Mouse (Mus musculus): Measurements from ENCODE around the gene Kntc1. TPM values are rescaled to one million over a fixed set of nuclear protein-coding genes. Genes with fewer than 3 reads are reported as not detected.

Gene Kntc1
- total RNA-seq, 2 experiments from 2014 or later: 0.83 to 1.3 TPM

DNA sequence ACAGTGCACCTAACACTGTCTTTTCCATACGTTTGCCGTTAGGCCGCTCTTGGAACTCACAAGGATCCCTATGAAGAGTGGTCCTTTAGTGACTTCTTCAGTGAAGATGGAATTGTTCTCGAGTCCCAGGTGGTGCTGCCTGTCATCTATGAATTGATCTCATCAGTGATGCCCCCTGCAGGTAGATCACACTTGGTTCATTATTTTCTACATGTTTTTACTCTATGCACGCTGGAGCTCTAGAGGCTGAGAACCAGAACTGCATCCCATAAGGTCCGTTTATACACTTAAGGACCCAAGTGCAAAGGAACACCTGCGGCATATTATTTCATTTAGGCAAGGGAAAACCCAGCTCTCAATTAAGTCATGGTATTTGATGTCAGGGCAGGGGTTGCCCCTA is 39.5 kb downstream of the Kntc1 start:
- intact Hi-C loops (cut with DNase I): no loop called here
- DNase-seq (ENCODE audit: low spot score in 2 of 2): no peak

DNA sequence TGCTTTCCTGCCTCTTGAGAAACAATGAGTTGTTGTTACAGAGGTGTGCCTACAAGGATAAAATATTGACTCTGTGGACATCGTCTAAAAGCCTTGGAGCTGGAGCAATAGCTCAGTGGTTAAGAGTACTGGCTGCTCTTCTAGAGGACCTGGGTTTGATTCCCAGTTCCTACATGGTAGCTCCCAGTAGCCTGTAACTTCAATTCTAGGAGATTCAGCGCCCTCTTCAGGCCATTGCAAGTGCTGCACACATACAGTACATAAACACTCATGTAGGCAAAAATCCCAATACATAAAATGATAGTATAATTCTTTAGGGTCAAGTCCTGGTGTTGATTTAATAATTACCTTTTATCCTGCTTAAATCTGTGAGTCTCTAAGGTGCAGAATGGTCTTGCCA is 43.6 kb downstream of the Kntc1 start:
- intact Hi-C loops (cut with DNase I): no loop called here
- DNase-seq (ENCODE audit: low spot score in 2 of 2): no peak

- intact Hi-C loops (cut with DNase I): no loop called here
- DNase-seq (ENCODE audit: low spot score in 2 of 2): peak; percentile 11 to 74
These were observed 56.8 kb downstream of the Kntc1 start for GRCm38 (mm10) chr5:123806334-123806733.

DNA sequence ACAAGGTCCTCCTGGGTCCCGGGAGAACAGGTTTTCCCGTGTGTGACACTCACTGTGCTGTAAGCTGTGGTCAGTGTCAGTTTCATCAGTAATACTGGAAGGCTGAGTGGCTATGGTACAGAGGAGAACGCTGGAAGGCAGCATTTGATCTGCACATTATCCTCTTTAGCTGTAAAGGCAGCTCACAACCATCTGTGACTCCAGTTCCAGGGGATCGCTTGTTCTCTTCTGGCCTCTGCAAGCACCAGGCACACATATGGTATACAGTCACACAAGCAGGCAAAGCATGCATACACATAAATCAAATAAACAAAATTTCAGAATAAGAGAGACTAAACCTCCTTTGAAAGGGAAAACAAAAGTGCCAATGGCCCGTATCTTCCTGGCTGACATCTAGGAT is 59.0 kb downstream of the Kntc1 start:
- intact Hi-C loops (cut with DNase I): no loop called here
- DNase-seq (ENCODE audit: low spot score in 2 of 2): no peak

DNA sequence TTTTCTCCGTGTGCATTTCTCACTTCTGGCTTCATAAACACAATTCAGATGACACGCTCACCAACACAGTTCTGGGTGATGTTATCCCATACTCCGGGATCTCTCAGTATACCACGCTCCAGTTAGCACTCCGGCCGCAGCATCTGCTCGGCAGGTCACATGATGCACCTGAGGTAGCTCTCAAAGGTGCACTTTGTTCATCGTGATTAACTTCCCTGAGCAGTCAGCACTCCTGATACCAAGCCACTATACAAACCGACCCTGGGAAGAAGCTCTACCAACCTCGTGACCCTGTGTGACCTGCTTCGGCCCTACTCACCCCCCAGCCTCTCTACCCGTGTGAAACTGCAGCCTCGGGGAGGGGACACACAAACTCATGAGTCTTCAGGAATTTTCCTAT is 59.6 kb downstream of the Kntc1 start:
- intact Hi-C loops (cut with DNase I): no loop called here
- no peak for DNase-seq (ENCODE audit: low spot score in 2 of 2)

DNA sequence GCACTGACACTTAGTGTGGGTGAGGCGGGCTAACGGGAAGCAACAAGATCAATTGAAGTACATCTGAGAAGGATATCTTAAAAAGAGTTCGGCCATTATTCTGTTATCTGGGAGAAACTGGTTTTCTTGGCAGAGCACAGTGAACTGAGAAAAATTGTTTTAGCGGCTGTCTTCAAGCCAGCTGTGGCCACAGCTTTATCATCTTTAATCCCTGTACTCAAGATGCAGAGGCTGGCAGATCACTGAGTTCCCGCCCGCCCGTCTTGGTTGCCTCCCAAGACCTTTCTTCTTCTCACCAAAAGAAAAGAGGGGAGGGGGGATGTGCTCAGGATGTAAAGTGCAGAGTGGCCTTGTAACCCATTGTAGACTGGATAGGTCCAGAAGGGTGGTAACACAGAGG is 67.4 kb downstream of the Kntc1 start:
- intact Hi-C loops (cut with DNase I): loop anchor here (5.0 kb wide), 1 partner anchor 70 kb away; the partner anchor contains the start of genes Kntc1 and Rsrc2

GRCm38 (mm10) chr5:123818941-123819577 is 69.5 kb downstream of the Kntc1 start:
- peak; percentile 65 to 93 for DNase-seq (ENCODE audit: low spot score in 2 of 2)
- intact Hi-C loops (cut with DNase I): loop anchor here (5.0 kb wide), 1 partner anchor 72 kb away; the partner anchor contains the start of genes Kntc1 and Rsrc2

More for the DNA sequence above, 67.4 kb downstream of the Kntc1 start:
- DNase-seq (ENCODE audit: low spot score in 2 of 2): no peak

DNA sequence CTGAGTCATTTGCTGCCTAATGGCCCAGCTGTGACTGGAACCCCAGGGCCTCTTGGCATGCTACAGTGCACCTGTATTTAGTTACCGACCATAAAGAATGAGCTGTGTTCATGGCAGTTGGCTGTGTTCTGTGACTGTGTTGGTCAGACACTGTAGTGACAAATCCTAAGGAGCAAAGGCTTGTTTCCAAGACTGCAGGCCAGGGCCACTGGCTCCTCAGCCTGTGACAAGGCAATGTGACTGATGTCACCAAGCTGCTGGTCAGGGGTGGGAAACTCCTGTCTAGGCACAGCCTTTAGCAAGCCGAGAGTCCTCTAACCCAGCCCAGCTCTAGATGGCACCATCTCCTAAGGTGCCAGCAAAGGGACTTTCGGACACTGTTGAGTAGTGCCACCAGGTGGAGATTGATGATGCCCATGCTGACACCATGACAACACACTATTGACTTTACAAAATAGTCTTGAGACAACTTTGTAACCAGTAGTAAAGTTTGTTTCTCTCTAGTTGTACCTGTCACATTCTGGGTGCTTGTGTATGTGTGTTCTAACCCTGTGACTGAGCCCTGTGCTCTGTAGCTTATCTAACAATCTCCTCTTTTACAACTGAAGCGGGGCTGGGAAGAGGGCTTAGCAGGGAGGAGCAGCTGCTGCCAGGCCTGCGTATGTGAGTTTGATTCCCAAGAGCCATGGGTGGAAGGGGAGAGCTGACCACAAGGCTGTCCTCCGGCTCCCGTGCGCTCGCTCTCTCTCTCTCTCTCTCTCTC is 71.2 kb downstream of the Kntc1 start:
- no peak for DNase-seq (ENCODE audit: low spot score in 2 of 2)
- intact Hi-C loops (cut with DNase I): loop anchor here (10.0 kb wide), 1 partner anchor 264 kb away; no protein-coding TSS in a partner anchor

DNA sequence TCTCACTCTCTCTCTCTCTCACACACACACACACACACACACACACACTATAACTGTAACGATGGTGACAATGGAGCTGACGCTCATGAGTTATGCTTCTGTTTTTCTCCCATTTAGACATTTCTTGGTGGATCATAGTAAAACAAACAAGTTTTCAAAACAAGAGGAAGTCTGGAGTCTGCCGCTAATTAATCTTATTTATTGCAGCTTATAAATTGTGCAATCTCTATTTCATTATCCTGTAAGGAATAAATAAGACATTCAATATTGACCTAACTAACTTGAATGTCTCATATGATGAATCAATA is 71.7 kb downstream of the Kntc1 start:
- intact Hi-C loops (cut with DNase I): loop anchor here (10.0 kb wide), 1 partner anchor 264 kb away; no protein-coding TSS in a partner anchor
- DNase-seq (ENCODE audit: low spot score in 2 of 2): no peak

DNA sequence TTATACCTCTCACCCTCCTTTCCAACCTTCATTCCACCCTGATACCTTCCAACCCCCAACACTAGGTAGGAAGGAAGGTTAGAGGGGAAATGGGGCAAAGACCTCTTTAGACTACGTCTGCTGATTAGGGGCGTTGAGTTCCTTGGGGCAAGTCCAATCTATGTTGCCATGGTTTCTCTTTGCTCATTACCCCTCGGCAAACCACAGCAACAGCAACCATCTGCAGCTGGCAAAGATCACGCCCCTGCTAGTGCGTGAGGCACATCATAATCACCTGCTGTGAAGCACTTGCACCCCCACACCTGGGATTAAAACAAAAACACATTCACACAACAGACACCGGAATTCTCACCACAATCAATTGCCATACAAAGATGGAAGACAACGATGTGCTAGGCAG is 73.2 kb downstream of the Kntc1 start:
- intact Hi-C loops (cut with DNase I): loop anchor here (10.0 kb wide), 1 partner anchor 262 kb away; no protein-coding TSS in a partner anchor

DNA sequence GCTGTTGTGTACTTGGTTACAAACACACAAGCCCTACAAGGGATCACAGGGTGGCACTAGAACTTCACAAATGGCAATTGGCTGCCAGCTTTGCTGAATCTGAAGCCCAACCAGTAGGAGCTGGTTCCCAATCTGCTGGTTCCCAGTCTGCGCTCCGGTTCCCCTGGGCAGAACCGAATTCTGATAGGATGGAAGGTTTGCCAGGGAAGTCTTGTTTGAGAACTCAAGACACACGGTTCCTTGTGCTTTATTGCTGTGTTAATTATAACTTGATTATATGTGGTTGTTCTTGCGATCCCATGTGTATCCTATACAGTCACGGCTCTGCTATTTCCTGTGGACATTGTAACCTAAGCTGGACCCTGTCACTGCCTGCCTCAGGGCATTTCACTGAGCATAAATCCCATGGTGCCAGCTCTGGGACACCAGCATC is 78.2 kb downstream of the Kntc1 start:
- intact Hi-C loops (cut with DNase I): loop anchor here (2.0 to 10.0 kb wide), 2 partner anchors 79 to 257 kb away; partner anchors contain the start of gene Denr
- DNase-seq (ENCODE audit: low spot score in 2 of 2): peak; percentile 19 to 62

More for the DNA sequence above, 73.2 kb downstream of the Kntc1 start:
- no peak for DNase-seq (ENCODE audit: low spot score in 2 of 2)

DNA sequence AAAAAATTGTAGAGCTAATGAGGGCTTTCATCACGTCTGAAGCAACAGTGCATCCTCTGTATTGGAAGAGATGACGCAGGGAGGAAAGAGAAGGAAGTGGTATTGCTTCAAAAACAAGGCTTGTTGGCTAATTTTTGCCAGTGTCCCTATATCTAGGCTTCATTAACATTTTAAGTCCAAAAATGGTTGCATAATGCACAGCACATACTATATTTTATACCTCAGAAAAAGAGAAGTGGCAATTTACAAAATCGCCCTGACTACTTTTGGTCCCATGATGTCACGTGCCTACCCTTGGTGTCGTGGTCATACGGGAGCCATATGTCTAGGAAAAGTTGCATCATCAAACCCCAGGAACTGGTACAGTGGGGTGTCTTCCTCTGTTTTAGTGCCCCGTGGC is 82.8 kb downstream of the Kntc1 start:
- DNase-seq (ENCODE audit: low spot score in 2 of 2): no peak
- intact Hi-C loops (cut with DNase I): no loop called here

DNA sequence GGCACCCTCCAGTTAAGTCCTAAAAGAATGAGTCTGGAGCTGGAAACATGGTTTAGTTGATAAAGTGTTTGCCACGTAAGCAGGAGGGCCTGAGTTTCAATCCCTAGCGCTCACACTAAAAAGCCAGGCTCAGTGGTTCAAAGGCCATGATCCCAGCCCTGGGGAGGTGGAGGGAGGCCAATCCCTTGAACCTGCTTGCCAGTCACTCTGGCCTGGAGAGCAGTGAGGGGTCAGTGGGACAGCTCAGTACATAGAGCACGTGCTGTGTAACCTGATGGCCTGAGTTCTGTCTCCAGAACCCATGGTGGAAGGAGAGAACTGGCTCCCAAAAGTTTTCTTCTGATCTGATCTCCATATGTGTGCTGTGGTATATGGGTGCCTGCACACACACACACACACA is 85.3 kb downstream of the Kntc1 start:
- intact Hi-C loops (cut with DNase I): no loop called here
- DNase-seq (ENCODE audit: low spot score in 2 of 2): no peak

- DNase-seq (ENCODE audit: low spot score in 2 of 2): no peak
- intact Hi-C loops (cut with DNase I): no loop called here
These were observed 87.9 kb downstream of the Kntc1 start for GRCm38 (mm10) chr5:123837371-123837770.

GRCm38 (mm10) chr5:123842221-123842934 is 92.9 kb downstream of the Kntc1 start:
- no peak for DNase-seq (ENCODE audit: low spot score in 2 of 2)
- intact Hi-C loops (cut with DNase I): no loop called here

DNA sequence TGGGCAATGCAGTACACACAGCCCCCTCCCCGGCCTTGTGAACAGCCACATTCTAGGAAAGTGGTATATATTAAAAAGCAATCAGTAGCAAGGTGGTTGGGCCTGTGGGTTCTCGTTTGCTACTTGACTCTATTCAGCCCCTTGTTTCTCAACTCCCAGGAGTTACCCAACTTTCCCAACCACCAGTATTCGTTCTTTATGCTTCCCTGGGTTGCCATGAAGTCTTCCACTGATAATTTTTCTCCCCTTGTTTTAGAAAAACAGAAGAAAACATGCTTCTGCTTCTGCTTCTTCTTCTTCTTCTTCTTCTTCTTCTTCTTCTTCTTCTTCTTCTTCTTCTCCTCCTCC is 93.4 kb downstream of the Kntc1 start:
- intact Hi-C loops (cut with DNase I): no loop called here
- no peak for DNase-seq (ENCODE audit: low spot score in 2 of 2)

DNA sequence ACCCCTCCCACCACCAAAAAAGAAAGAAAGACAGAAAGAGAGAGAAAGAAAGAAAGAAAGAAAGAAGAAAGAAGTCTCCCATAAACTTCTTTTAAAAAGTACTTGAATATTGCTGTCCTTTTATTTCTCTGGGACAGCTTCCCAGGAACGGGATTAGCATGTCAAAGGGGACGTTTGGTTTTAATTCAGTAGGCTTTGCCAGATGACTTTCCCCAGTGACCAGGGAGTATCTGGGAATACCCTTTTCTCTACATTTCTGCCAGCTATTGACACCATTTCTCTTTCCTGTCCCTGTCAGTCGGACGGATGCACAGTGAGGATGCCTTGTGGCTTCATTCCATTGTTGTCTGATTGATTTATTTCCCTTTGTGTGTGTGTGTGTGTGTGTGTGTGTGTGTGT is 94.3 kb downstream of the Kntc1 start:
- intact Hi-C loops (cut with DNase I): no loop called here
- no peak for DNase-seq (ENCODE audit: low spot score in 2 of 2)

DNA sequence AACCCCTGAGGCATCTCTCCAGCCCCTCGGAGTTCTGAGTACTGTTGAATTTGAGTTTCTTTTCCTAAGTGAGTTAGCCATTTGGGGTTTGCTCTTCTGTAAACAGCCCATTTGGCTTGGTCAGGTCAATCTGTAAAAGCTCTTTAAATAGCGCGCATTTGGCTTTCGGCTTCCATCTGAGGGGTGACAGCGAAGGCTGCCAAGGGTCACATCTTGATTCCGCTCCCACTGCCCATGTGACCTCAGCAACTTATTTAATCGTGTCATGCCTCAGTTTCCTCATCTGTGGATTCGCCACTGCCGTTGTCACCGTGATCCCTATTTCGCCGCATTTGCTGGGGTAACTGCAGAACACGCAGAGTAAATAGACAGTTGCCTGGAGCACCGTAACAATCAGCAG is 94.8 kb downstream of the Kntc1 start:
- intact Hi-C loops (cut with DNase I): no loop called here
- DNase-seq (ENCODE audit: low spot score in 2 of 2): no peak

DNA sequence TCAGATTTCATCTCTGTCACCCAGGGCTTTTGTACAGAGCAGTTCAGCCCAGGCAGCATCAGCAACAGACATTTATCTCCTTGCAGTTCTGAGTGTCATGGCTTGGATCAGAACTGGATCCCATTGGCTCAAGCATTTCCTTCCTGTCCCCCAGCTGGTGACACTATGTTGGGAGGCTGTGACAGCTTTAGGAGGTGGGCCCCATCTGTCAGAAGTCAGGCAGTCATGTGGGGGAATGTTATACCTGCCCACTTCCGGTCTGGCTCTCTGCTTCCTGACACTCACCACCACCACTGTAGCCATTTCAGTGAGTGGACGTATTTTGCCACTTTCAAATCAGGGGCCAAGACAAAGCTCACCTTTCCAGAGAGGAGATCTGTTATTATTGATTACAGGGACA is 101.9 kb downstream of the Kntc1 start:
- no peak for DNase-seq (ENCODE audit: low spot score in 2 of 2)

DNA sequence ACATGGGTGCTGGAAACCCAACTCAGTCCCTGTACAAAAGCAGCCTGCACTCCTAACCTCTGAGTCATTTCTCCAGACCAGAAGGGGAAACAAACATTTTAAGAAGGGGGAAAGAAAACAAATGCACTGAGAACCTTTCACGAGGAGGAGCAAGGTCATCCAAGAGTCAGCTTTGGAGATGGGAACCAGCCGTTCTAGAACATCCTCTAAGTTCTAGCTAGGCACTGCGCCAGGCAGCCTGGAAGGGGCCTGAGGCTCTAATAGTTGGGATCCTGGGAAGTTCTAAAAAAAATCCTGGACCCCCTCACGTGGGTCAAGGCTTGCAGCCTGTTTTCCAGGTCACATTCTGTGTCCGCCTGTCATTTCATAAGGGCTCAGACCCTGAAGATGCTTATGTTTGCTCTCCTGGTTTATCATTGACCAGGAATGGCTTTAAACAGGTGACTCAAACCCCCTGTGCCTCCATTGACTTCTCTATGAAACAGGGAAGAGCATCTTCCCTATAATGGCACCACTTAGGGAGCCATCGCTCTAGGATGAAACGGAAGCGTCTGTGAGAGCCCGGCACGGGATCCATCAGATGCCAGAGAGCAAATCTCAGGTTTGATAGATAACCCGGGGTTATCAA is 104.5 kb downstream of the Kntc1 start:
- no peak for DNase-seq (ENCODE audit: low spot score in 2 of 2)
- intact Hi-C loops (cut with DNase I): no loop called here

More for the DNA sequence above, 101.9 kb downstream of the Kntc1 start:
- intact Hi-C loops (cut with DNase I): no loop called here

Data from left cerebral cortex, postnatal 25 days (tissue).